Mouse (Mus musculus) heart, embryonic 11.5 days (tissue): ENCODE measurements around the gene Stk19. TPM values are rescaled to one million over a fixed set of nuclear protein-coding genes. Genes with fewer than 3 reads are reported as not detected.
A peak's percentile ranks its signal among the peaks of the same experiment; 100 is the strongest.
"Not testable (repeated sequence)": the region's sequence is repeated elsewhere in the genome, so short reads cannot be mapped to it uniquely, and the experiment has no call there.

Experiments used
- ATAC-seq: fragments of 200-750 bp; cut with Nextera tagmentation; replicated peaks from 2 replicates; pipeline ENCODE4 v1.8.0; 2017; ENCODE audit warnings: moderate library complexity; ENCODE audit not compliant: insufficient number of reproducible peaks, low FRiP score, low TSS enrichment
- H3K27ac ChIP-seq: fragments of 300-500 bp; sonication (generic); 2 replicates; pipeline ENCODE4 v1.5.1; 2014; ENCODE audit warnings: mild to moderate bottlenecking, low read depth, low read length
- H3K27me3 ChIP-seq: fragments of 300-500 bp; sonication (generic); 2 replicates; pipeline ENCODE4 v1.6.1; 2014; ENCODE audit warnings: mild to moderate bottlenecking, low read length, mixed read lengths; ENCODE audit not compliant: control insufficient read depth, insufficient read depth
- H3K36me3 ChIP-seq: fragments of 300-500 bp; sonication (generic); 2 replicates; pipeline ENCODE4 v1.6.1; 2014; ENCODE audit warnings: mild to moderate bottlenecking, low read length, moderate library complexity, mixed read lengths; ENCODE audit not compliant: control insufficient read depth, insufficient read depth
- H3K4me1 ChIP-seq: fragments of 300-500 bp; sonication (generic); 2 replicates; pipeline ENCODE4 v1.6.1; 2014; ENCODE audit warnings: low read length; ENCODE audit not compliant: control insufficient read depth, insufficient read depth
- H3K4me2 ChIP-seq: fragments of 300-500 bp; sonication (generic); 2 replicates; pipeline ENCODE4 v1.6.1; 2014; ENCODE audit warnings: mild to moderate bottlenecking, moderate library complexity
- H3K4me3 ChIP-seq: fragments of 300-500 bp; sonication (generic); 2 replicates; pipeline ENCODE4 v1.5.1; 2014; ENCODE audit warnings: low read depth, low read length
- H3K9ac ChIP-seq: fragments of 300-500 bp; sonication (generic); 2 replicates; pipeline ENCODE4 v1.6.1; 2014; ENCODE audit warnings: mild to moderate bottlenecking, low read depth, low read length, moderate library complexity
- H3K9me3 ChIP-seq: fragments of 300-500 bp; sonication (generic); replicated peaks from 2 replicates; pipeline ENCODE4 v1.6.1; 2016; ENCODE audit warnings: low read length; ENCODE audit not compliant: control insufficient read depth
- WGBS: fragments of 180-500 bp; shearing (Covaris S2); extraction: QIAGEN DNeasy Blood & Tissue Kit; methylation state at CpG from one replicate; pipeline ENCODE4 v1.1.7; 2014; ENCODE audit not compliant: insufficient replicate concordance; 5-methylcytosine and 5-hydroxymethylcytosine counted together
- polyA plus RNA-seq: library from polyadenylated mRNA; unstranded; fragments of >200 nt; fragmentation: Nextera tagmentation; extraction: Ambion mirVana; gene quantifications from 2 replicates; pipeline ENCODE4 v1.2.1, GENCODE M21; 2014

Stk19 gene
- polyA plus RNA-seq, 1 experiment from 2014 or later: 15.7 TPM

- Histone ChIP-seq H3K27ac (peak overlapping the region; percentile 3; the same call in 1 of the 2 replicates), H3K4me2 (peak overlapping the region; percentile 97), H3K36me3 (peaks cover 18% of the 10 kb centered on the region), H3K27me3 (no peaks in the 10 kb centered on the region), H3K9me3 (no peaks in the 10 kb centered on the region), H3K9ac (peak overlapping the region; percentile 76), H3K4me3 (peak overlapping the region; percentile 72), H3K4me1 (peaks cover 16% of the 10 kb centered on the region)
- 4% methylated on average over 48 of the region's 48 CpGs for WGBS
- ATAC-seq: peak; percentile 84
Observed at GRCm38 (mm10) chr17:34836155-34836855, 440 bp downstream of the Stk19 start.

- not testable (repeated sequence) for H3K4me1 ChIP-seq, H3K9ac ChIP-seq, H3K27me3 ChIP-seq, H3K9me3 ChIP-seq, H3K4me2 ChIP-seq, H3K27ac ChIP-seq, H3K4me3 ChIP-seq, ATAC-seq
- 93% methylated on average over 1 of the region's 1 CpGs for WGBS
- peaks cover 25% of the 10 kb centered on the region for H3K36me3 ChIP-seq
Observed at GRCm38 (mm10) chr17:34830776-34831175, 6.0 kb downstream of the Stk19 start.

DNA sequence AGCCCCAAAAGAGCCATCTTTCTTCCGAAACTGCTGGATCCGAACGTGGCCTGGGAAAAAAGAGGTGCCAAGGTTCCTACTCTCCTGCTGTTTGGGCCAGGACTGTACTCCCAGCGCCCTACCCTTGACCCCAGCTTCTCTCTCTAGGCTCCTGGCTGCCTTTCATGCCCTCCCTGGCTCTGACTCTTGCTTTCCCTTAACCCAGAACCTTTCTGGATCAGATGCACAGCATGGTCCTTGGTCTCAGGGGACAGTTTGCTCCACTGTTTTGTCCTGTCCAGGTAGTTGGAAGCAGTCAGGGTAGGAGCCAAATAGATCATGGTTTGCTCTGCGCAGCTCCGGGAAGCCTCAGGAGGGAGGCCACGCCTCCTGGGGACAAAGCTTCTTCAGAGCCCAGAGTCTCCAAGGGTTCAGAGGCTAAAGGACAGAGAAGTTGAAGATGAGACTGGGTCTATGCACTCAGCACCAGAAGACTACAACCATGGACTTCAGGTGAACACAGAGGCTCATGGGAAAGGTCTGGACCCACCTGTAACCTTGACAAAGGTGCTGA, 21.9 kb downstream of the Stk19 start:
- H3K9me3 ChIP-seq: no peaks in the 10 kb centered on the region
- 79% methylated on average over 7 of the region's 7 CpGs for WGBS
- no peak overlapping the region for H3K4me3 ChIP-seq
- ATAC-seq: no peak
- H3K4me1 ChIP-seq: no peaks in the 10 kb centered on the region
- no peak overlapping the region for H3K4me2 ChIP-seq
- H3K27me3 ChIP-seq: no peaks in the 10 kb centered on the region
- H3K27ac ChIP-seq: no peak overlapping the region
- H3K36me3 ChIP-seq: no peaks in the 10 kb centered on the region
- H3K9ac ChIP-seq: no peak overlapping the region

DNA sequence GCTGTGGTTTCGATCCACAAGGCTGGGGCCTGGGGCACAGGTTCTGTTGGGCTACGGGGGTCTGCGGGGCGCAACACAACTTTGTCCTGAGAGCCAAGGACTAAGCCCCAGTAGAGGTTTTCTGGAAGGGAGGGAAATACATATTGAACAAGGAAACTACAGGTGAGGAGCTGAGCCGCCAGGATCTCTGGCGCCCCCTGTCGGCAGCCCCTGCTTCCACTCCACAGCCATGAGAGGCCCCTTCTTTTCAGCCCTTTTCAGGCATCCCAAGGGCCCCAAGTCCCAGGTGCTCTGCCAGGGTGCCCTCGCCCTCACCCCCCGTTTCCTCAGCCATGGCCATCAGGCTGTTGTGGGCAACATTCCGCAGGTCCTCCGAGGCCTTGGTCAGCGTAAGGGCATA, 23.0 kb downstream of the Stk19 start:
- not testable (repeated sequence) for H3K27ac ChIP-seq, H3K9me3 ChIP-seq, H3K4me3 ChIP-seq, H3K4me2 ChIP-seq, H3K4me1 ChIP-seq, H3K9ac ChIP-seq, H3K36me3 ChIP-seq, H3K27me3 ChIP-seq, ATAC-seq
- WGBS: 51% methylated on average over 12 of the region's 12 CpGs

GRCm38 (mm10) chr17:34811275-34811674, 25.5 kb downstream of the Stk19 start:
- H3K9ac ChIP-seq: no peak overlapping the region
- no peak overlapping the region for H3K4me2 ChIP-seq
- no peaks in the 10 kb centered on the region for H3K27me3 ChIP-seq
- H3K27ac ChIP-seq: no peak overlapping the region
- no peaks in the 10 kb centered on the region for H3K36me3 ChIP-seq
- no peak for ATAC-seq
- no peaks in the 10 kb centered on the region for H3K4me1 ChIP-seq
- no peak overlapping the region for H3K4me3 ChIP-seq
- 66% methylated on average over 15 of the region's 15 CpGs for WGBS
- no peaks in the 10 kb centered on the region for H3K9me3 ChIP-seq

DNA sequence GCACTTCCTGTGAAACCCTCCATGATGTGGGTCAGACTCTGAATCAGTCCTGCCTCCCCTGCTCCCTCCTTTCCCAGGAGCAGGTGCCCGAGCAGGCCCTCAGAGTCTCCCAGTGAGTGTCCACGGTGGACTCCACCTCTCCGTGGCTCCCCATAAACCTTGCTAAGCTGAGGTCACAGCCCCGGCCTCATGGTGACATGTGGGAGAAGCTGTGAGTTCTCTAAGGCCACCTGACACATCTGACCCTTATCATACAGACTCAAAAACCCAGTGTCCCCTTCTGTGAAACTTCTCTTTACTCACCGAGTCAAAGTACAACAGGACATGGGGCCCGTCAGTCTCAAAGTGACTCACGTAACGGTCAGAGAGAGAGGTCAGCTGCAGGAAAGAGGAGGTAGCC, 25.9 kb downstream of the Stk19 start:
- not testable (repeated sequence) for ATAC-seq, H3K4me3 ChIP-seq, H3K27me3 ChIP-seq, H3K4me1 ChIP-seq, H3K4me2 ChIP-seq, H3K9me3 ChIP-seq, H3K27ac ChIP-seq, H3K9ac ChIP-seq, H3K36me3 ChIP-seq
- WGBS: 75% methylated on average over 7 of the region's 8 CpGs

DNA sequence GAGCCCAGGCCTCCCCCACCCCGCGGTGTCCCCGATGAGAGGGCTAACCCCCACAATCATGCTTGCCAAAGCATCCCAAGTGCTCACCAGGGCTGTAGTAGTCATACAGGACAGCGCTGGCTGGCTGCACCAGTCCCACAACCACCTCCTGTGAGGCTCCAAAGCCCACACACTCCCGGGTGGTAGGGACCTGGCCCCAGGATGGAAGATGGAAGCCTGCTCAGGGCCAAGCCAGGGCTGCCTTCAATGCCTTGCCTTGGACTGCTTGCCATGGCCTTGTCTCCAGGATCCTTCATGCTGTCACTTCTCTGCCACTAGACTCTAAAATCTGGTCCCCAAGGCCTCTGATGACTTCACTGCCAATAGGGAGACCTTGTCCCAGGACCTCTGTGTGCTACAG, 26.3 kb downstream of the Stk19 start:
- H3K4me2 ChIP-seq, H3K27me3 ChIP-seq, H3K36me3 ChIP-seq, H3K4me3 ChIP-seq, H3K27ac ChIP-seq, H3K9me3 ChIP-seq, H3K4me1 ChIP-seq, H3K9ac ChIP-seq, ATAC-seq: not testable (repeated sequence)
- 80% methylated on average over 5 of the region's 5 CpGs for WGBS

GRCm38 (mm10) chr17:34808599-34809205, 28.0 kb downstream of the Stk19 start:
- 80% methylated on average over 6 of the region's 6 CpGs for WGBS

GRCm38 (mm10) chr17:34807176-34807575, 29.6 kb downstream of the Stk19 start:
- H3K4me1 ChIP-seq: no peaks in the 10 kb centered on the region
- H3K4me2 ChIP-seq: no peak overlapping the region
- H3K27me3 ChIP-seq: no peaks in the 10 kb centered on the region
- ATAC-seq: no peak
- H3K36me3 ChIP-seq: no peaks in the 10 kb centered on the region
- no peak overlapping the region for H3K27ac ChIP-seq
- H3K9me3 ChIP-seq: peaks cover 4% of the 10 kb centered on the region
- H3K4me3 ChIP-seq: no peak overlapping the region
- 57% methylated on average over 3 of the region's 3 CpGs for WGBS
- H3K9ac ChIP-seq: no peak overlapping the region

More at GRCm38 (mm10) chr17:34808599-34809205, 28.0 kb downstream of the Stk19 start:
- no peak for ATAC-seq
- Histone ChIP-seq H3K4me2 (no peak overlapping the region), H3K27ac (no peak overlapping the region), H3K9me3 (peaks cover 4% of the 10 kb centered on the region), H3K9ac (no peak overlapping the region), H3K36me3 (no peaks in the 10 kb centered on the region), H3K27me3 (no peaks in the 10 kb centered on the region), H3K4me3 (no peak overlapping the region), H3K4me1 (no peaks in the 10 kb centered on the region)
